Mouse (Mus musculus) 416B (cell line): ENCODE results near the gene Pdik1l.
A peak's percentile ranks its signal among the peaks of the same experiment; 100 is the strongest.

Source experiments
- DNase-seq: peaks from one replicate; pipeline ENCODE4 v3.0.0; 2011; ENCODE audit warnings: low read depth

The Pdik1l gene

GRCm38 (mm10) chr4:134287575-134288025, at the start of gene Pdik1l:
Gene Pdik1l (minus strand): TSS chr4:134287895.
- DNase-seq, result peak; percentile 91

- DNase-seq, result no peak
These were observed 42.6 kb upstream of the Pdik1l start for GRCm38 (mm10) chr4:134330281-134330680.

GRCm38 (mm10) chr4:134328832-134329231, 41.1 kb upstream of the Pdik1l start:
- DNase-seq, result no peak

- DNase-seq, result no peak
These were observed 40.5 kb upstream of the Pdik1l start for GRCm38 (mm10) chr4:134328151-134328550.

- DNase-seq, result no peak
These were observed 39.3 kb upstream of the Pdik1l start for GRCm38 (mm10) chr4:134326859-134327530.

GRCm38 (mm10) chr4:134324655-134325054, 37.0 kb upstream of the Pdik1l start:
- peak; percentile 54 for DNase-seq

GRCm38 (mm10) chr4:134321524-134321923, 33.8 kb upstream of the Pdik1l start:
- peak; percentile 26 for DNase-seq

- no peak for DNase-seq
These were observed 32.0 kb upstream of the Pdik1l start for GRCm38 (mm10) chr4:134319674-134320073.

- no peak for DNase-seq
These were observed 31.4 kb upstream of the Pdik1l start for GRCm38 (mm10) chr4:134319074-134319473.

GRCm38 (mm10) chr4:134316390-134316789, 28.7 kb upstream of the Pdik1l start:
- DNase-seq, result no peak

- no peak for DNase-seq
These were observed 27.8 kb upstream of the Pdik1l start for GRCm38 (mm10) chr4:134315470-134315869.

GRCm38 (mm10) chr4:134314876-134315275, 27.2 kb upstream of the Pdik1l start, which contains the start of gene Trim63:
Gene Trim63 (plus strand): TSS chr4:134315120.
- DNase-seq, result no peak

- no peak for DNase-seq
These were observed 26.5 kb upstream of the Pdik1l start for GRCm38 (mm10) chr4:134314081-134314655.

GRCm38 (mm10) chr4:134312901-134313300, 25.2 kb upstream of the Pdik1l start:
- DNase-seq, result peak; percentile 27

- DNase-seq, result no peak
These were observed 24.6 kb upstream of the Pdik1l start for GRCm38 (mm10) chr4:134312341-134312740.

- DNase-seq, result no peak
These were observed 24.1 kb upstream of the Pdik1l start for GRCm38 (mm10) chr4:134311784-134312183.

GRCm38 (mm10) chr4:134310656-134311055, 23.0 kb upstream of the Pdik1l start:
- DNase-seq, result no peak

- DNase-seq, result no peak
These were observed 22.4 kb upstream of the Pdik1l start for GRCm38 (mm10) chr4:134310106-134310505.

GRCm38 (mm10) chr4:134307367-134308072, 19.8 kb upstream of the Pdik1l start:
- DNase-seq, result peak; percentile 80

GRCm38 (mm10) chr4:134306963-134307362, 19.3 kb upstream of the Pdik1l start:
- no peak for DNase-seq

GRCm38 (mm10) chr4:134302084-134302483, 14.4 kb upstream of the Pdik1l start:
- peak; percentile 24 for DNase-seq

GRCm38 (mm10) chr4:134300316-134300715, 12.6 kb upstream of the Pdik1l start:
- DNase-seq, result peak; percentile 80

- peak; percentile 12 for DNase-seq
These were observed 11.8 kb upstream of the Pdik1l start for GRCm38 (mm10) chr4:134299498-134299810.
